Mouse (Mus musculus): ENCODE data around the gene Os9.

GRCm38 (mm10) chr10:127114408-127114807 lies 6.5 kb downstream of the Os9 start:
- TF ChIP-seq CTCF (IDR thresholded peaks at IDR 0.05; ENCODE audit: low read depth), result no peak
- TF ChIP-seq EP300 (IDR thresholded peaks at IDR 0.05; ENCODE audit: low read depth), result no peak
